Mouse (Mus musculus) hindbrain, postnatal 0 days (tissue): ENCODE data around the gene Iqcf4. TPM values are rescaled to one million over a fixed set of nuclear protein-coding genes. Genes with fewer than 3 reads are reported as not detected.

ENCODE experiments used
- ATAC-seq: fragments of 200-750 bp; cut with Nextera tagmentation; 2 replicates; pipeline ENCODE4 v1.8.0; 2017; ENCODE audit warnings: mild to moderate bottlenecking, moderate TSS enrichment, moderate library complexity
- DNase-seq: peaks from one replicate; pipeline ENCODE4 v3.0.0-alpha.2; 2015; ENCODE audit warnings: low spot score
- H3K27ac ChIP-seq: fragments of 300-500 bp; sonication (generic); 2 replicates; pipeline ENCODE4 v1.5.1; 2014; ENCODE audit warnings: mild to moderate bottlenecking
- H3K27me3 ChIP-seq: fragments of 300-500 bp; sonication (generic); 2 replicates; pipeline ENCODE4 v1.6.1; 2014; ENCODE audit warnings: low read length, mixed read lengths; ENCODE audit not compliant: insufficient read depth
- H3K36me3 ChIP-seq: fragments of 300-500 bp; sonication (generic); 2 replicates; pipeline ENCODE4 v1.6.1; 2014; ENCODE audit warnings: low read length, mixed read lengths; ENCODE audit not compliant: insufficient read depth
- H3K4me1 ChIP-seq: fragments of 300-500 bp; sonication (generic); 2 replicates; pipeline ENCODE4 v1.6.1; 2014; ENCODE audit warnings: antibody characterized with exemption, low read length, mixed read lengths; ENCODE audit not compliant: insufficient read depth
- H3K4me2 ChIP-seq: fragments of 300-500 bp; sonication (generic); 2 replicates; pipeline ENCODE4 v1.6.1; 2014; ENCODE audit warnings: low read depth, mild to moderate bottlenecking, low read length, moderate library complexity, mixed read lengths
- H3K4me3 ChIP-seq: fragments of 300-500 bp; sonication (generic); 2 replicates; pipeline ENCODE4 v1.5.1; 2014; ENCODE audit warnings: low read length
- H3K9ac ChIP-seq: fragments of 300-500 bp; sonication (generic); replicated peaks from 2 replicates; pipeline ENCODE4 v1.6.1; 2014; ENCODE audit warnings: mild to moderate bottlenecking, low read length, moderate library complexity, mixed read lengths
- H3K9me3 ChIP-seq: fragments of 300-500 bp; sonication (generic); 2 replicates; pipeline ENCODE4 v1.6.1; 2016; ENCODE audit warnings: low read length, mixed read lengths
- CTCF ChIP-seq: IDR thresholded peaks from 2 replicates; pipeline ENCODE4 v1.5.1; 2016; ENCODE audit warnings: antibody characterized with exemption, control low read depth, low read depth
- WGBS: fragments of 180-500 bp; shearing (Covaris S2); extraction: QIAGEN DNeasy Blood & Tissue Kit; methylation state at CpG from one replicate; pipeline ENCODE4 v1.1.7; 2014; 5-methylcytosine and 5-hydroxymethylcytosine counted together
- polyA plus RNA-seq: library from polyadenylated mRNA; unstranded; fragments of >200 nt; fragmentation: Nextera tagmentation; extraction: Ambion mirVana; gene quantifications from 2 replicates; pipeline ENCODE4 v1.2.1, GENCODE M21; 2015
- total RNA-seq: library from RNA; depleted of rRNA; stranded (reverse); fragments of >200 nt; gene quantifications from 2 replicates; pipeline ENCODE4 v1.2.3, GENCODE M21; 2014; rRNA removed

Iqcf4 gene
- total RNA-seq (not detected in 2 replicates), polyA plus RNA-seq (not detected in 2 replicates)

- Histone ChIP-seq H3K27ac (no peak within 1 kb of the TSS), H3K9me3 (no peaks in the 10 kb centered on the region), H3K4me3 (no peak within 1 kb of the TSS), H3K4me2 (no peak within 1 kb of the TSS), H3K4me1 (no peaks in the 10 kb centered on the region), H3K9ac (no peak within 1 kb of the TSS), H3K36me3 (no peaks in the 10 kb centered on the region), H3K27me3 (no peaks in the 10 kb centered on the region)
- ATAC-seq = no peak
- TF ChIP-seq CTCF = no peak
- WGBS = 88% methylated on average over 7 of the region's 7 CpGs
- DNase-seq = no peak
Observed at GRCm38 (mm10) chr9:106570896-106571295, at the start of gene Iqcf4. Gene Iqcf4, minus strand, starts transcription at chr9:106570996.

DNA sequence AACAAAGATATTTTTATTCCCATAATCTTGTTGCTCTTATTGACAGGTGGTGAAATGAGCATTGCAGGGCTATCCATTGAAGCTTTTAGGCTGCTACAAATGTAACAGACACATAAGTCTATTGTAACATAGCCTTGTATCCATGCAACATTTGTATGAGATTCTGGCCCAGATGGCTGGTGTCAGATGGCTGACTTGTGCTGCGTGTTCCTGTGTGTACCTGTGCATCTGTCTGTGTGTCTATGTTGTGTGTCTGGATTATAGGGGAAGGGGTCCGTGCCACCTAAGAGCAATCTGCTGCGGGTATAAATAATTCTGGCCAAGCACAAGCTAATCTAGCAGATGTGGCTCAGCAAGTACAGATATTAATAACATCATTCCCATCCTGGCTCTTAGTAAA lies 46.7 kb upstream of the Iqcf4 start:
- WGBS = 78% methylated on average over 3 of the region's 3 CpGs
- Histone ChIP-seq H3K4me3 (no peak overlapping the region), H3K27me3 (no peaks in the 10 kb centered on the region), H3K27ac (no peak overlapping the region), H3K36me3 (no peaks in the 10 kb centered on the region), H3K9me3 (no peaks in the 10 kb centered on the region), H3K4me1 (no peaks in the 10 kb centered on the region), H3K4me2 (no peak overlapping the region), H3K9ac (no peak overlapping the region)
- no peak for DNase-seq
- no peak for ATAC-seq
- TF ChIP-seq CTCF = no peak

- DNase-seq (no peak), ATAC-seq (no peak)
- Histone ChIP-seq H3K4me3 (no peak overlapping the region), H3K27ac (no peak overlapping the region), H3K4me1 (no peaks in the 10 kb centered on the region), H3K4me2 (no peak overlapping the region), H3K27me3 (no peaks in the 10 kb centered on the region), H3K36me3 (no peaks in the 10 kb centered on the region), H3K9me3 (no peaks in the 10 kb centered on the region), H3K9ac (no peak overlapping the region)
- WGBS = 73% methylated on average over 9 of the region's 9 CpGs
- TF ChIP-seq CTCF = no peak
Observed at GRCm38 (mm10) chr9:106616306-106616705, 45.5 kb upstream of the Iqcf4 start.

GRCm38 (mm10) chr9:106614616-106615015 lies 43.8 kb upstream of the Iqcf4 start:
- Histone ChIP-seq H3K27me3 (no peaks in the 10 kb centered on the region), H3K4me1 (no peaks in the 10 kb centered on the region), H3K4me3 (no peak overlapping the region), H3K27ac (no peak overlapping the region), H3K36me3 (no peaks in the 10 kb centered on the region), H3K9me3 (no peaks in the 10 kb centered on the region), H3K9ac (no peak overlapping the region), H3K4me2 (no peak overlapping the region)
- TF ChIP-seq CTCF = no peak
- DNase-seq (peak; percentile 45), ATAC-seq (no peak)
- 43% methylated on average over 3 of the region's 3 CpGs for WGBS

DNA sequence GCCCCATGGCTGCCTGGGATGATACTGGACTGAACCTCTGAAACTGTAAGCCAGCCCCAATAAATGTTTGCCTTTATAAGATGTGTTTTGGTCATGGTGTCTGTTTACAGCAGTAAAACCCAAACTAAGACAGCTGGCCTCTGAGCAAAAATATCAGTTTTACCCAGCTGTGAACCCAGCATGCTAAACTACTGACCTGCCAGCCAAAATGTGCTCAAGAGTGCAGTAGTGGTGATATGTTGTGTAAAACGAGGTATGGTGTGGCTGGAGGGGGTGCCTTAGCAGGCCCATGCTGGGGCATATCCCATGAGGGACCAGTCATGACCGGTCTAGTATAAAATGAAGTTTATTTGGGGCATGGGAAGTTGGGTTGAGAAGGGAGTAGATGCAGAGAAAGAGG lies 43.2 kb upstream of the Iqcf4 start:
- H3K4me2 ChIP-seq = no peak overlapping the region
- no peak overlapping the region for H3K9ac ChIP-seq
- H3K36me3 ChIP-seq = no peaks in the 10 kb centered on the region
- ATAC-seq (no peak), DNase-seq (no peak)
- no peaks in the 10 kb centered on the region for H3K27me3 ChIP-seq
- H3K4me1 ChIP-seq = no peaks in the 10 kb centered on the region
- no peak overlapping the region for H3K4me3 ChIP-seq
- no peak for TF ChIP-seq CTCF
- H3K27ac ChIP-seq = no peak overlapping the region
- WGBS = 66% methylated on average over 2 of the region's 2 CpGs
- no peaks in the 10 kb centered on the region for H3K9me3 ChIP-seq

DNA sequence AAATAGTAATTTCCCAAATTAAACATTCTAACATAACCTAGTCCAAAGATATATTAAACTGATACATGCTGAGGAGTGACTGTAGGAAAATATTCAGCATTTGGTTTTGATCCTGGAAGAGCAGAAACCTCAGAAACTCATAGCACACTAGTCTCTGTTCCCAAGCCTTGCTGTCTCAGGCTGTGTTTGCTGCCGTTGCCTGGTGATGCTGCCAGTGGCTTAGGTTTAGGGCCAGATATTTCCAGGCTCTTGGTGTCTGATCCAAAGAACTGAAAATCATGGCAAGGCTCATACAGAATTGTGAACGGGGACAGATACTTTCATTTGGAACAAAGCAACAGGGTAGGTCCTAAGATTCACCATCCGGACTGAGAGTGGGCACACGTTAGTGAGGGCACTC lies 39.9 kb upstream of the Iqcf4 start:
- Histone ChIP-seq H3K9me3 (no peaks in the 10 kb centered on the region), H3K4me1 (no peaks in the 10 kb centered on the region), H3K4me2 (no peak overlapping the region), H3K27ac (no peak overlapping the region), H3K4me3 (no peak overlapping the region), H3K36me3 (no peaks in the 10 kb centered on the region), H3K27me3 (no peaks in the 10 kb centered on the region), H3K9ac (no peak overlapping the region)
- ATAC-seq = no peak
- no peak for TF ChIP-seq CTCF
- no peak for DNase-seq
- 73% methylated on average over 4 of the region's 4 CpGs for WGBS

GRCm38 (mm10) chr9:106600546-106600945 lies 29.8 kb upstream of the Iqcf4 start:
- Histone ChIP-seq H3K27me3 (no peaks in the 10 kb centered on the region), H3K4me2 (no peak overlapping the region), H3K4me3 (no peak overlapping the region), H3K36me3 (no peaks in the 10 kb centered on the region), H3K27ac (no peak overlapping the region), H3K9me3 (no peaks in the 10 kb centered on the region), H3K9ac (no peak overlapping the region), H3K4me1 (no peaks in the 10 kb centered on the region)
- DNase-seq (peak; percentile 87), ATAC-seq (no peak)
- peak; percentile 82 for TF ChIP-seq CTCF
- WGBS = 22% methylated on average over 8 of the region's 8 CpGs
